Mouse (Mus musculus): ENCODE results near the gene Tatdn3.
"Not testable (repeated sequence)": the region's sequence is repeated elsewhere in the genome, so short reads cannot be mapped to it uniquely, and the experiment has no call there.

The Tatdn3 gene

GRCm38 (mm10) chr1:191035649-191036048 is 27.1 kb downstream of the Tatdn3 start:
- DNase-seq (ENCODE audit: low spot score in 2 of 2): no peak

DNA sequence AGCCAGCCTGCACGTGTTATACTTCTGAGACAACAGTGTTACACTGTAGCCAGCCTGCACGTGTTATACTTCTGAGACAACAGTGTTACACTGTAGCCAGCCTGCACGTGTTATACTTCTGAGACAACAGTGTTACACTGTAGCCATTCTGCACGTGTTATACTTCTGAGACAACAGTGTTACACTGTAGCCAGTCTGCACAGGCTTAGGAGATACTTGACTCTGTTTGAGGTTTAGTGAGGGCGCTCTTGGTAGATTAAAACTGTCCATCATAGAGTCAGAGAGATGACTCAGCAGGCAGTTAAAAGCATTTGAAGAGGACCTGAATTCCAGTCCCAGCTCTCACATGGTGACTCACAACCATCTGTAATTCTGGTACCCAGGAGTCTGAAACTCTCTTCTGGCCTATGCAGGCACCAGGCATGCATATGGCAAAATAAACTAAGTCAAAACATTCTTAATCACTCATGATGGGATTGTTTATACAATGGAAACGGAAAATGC is 31.8 kb downstream of the Tatdn3 start:
- DNase-seq (ENCODE audit: low spot score in 2 of 2): not testable (repeated sequence)

- no peak for DNase-seq (ENCODE audit: low spot score in 2 of 2)
Measured at GRCm38 (mm10) chr1:191030182-191030581, 32.5 kb downstream of the Tatdn3 start.

DNA sequence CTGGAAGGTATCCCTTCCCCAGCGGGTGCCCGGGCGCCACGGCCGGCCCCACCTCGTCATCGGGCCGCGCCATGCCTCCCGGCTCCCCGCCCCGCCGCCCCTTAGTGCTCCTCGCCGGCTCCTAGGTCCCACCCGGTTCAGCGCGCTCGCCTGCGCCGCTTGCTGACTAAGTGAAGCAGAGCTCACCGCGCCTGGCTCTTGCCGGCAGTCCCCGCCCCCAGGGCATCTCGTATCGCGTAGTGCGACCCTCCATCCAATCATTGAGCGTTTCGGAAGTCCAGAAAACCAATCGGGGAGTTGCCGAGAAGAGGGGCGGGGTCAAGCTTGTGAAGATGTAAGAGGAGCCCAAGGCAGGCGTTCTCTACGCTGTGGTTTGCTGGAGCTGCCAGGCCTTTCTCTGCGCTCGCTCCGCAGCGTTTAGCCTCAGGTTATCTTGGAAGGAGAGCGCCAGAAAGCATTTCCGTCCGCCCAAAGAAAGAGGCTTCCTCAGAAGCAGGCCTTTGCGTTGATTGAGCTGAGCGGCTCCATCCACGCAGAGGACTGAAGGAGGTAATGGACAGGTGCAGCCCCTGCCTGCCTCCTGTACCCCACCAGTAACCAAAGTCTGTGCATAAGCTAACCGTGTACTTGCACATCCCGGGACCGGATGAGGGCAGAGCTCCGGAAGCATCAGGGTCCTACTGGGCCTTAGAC is 36.6 kb downstream of the Tatdn3 start, which contains the start of gene Flvcr1:
Gene Flvcr1, minus strand, starts transcription at position 138 of the 693 bp plus-strand sequence.
- DNase-seq (ENCODE audit: low spot score in 2 of 2): peak; percentile 99

DNA sequence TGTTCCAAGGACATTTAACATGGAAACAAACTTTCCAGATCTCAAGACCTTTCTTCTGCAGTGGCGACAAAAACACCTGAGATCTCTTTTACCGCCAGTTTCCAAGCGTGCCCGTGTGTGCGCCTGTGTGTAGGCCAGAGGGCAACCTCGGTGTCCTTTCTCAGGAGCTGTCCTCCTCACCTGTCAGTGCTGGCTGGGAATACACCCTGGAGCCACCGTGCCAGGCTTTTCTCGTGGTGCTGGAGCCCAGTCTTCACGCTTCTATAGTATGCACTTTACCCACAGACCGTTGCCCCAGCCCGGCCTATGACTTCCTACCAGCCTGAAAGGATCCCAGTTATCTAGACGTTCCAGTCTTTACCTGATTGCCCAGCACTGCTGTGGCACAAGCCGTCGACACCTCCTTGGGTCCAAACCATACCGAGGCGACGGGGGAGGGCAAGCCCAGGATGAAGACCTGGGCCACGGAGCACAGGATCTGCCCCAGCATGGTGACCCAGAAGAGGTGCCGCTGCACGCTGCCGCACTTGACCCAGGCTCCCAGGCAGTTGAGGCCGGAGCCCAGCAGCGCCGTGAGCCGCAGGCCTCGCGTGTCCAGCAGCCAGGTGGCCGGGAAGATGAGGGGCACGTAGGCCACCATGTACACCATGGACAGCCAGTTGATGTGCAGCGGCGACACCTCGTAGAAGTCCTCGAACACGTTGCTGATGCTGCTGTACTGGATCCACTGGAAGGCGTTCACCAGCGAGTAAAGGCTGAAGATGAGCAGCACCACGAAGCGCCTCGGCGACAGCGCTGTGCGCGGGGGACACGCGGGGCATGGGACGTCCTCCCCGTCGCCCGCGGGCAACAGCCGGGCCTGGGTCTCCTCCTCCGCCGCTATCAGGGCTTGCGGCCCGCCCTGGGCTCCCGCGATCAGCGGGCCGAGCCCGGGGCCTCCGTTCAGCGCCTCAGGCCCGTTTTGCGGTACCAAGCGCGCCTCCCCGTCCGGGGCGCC is 37.4 kb downstream of the Tatdn3 start:
- peak; percentile 4 to 11 for DNase-seq (ENCODE audit: low spot score in 2 of 2)

- DNase-seq (ENCODE audit: low spot score in 2 of 2): not testable (repeated sequence)
Measured at GRCm38 (mm10) chr1:191023806-191024205, 38.9 kb downstream of the Tatdn3 start.

GRCm38 (mm10) chr1:191023140-191023539 is 39.6 kb downstream of the Tatdn3 start:
- DNase-seq (ENCODE audit: low spot score in 2 of 2): no peak

- no peak for DNase-seq (ENCODE audit: low spot score in 2 of 2)
Measured at GRCm38 (mm10) chr1:191021016-191021415, 41.7 kb downstream of the Tatdn3 start.

DNA sequence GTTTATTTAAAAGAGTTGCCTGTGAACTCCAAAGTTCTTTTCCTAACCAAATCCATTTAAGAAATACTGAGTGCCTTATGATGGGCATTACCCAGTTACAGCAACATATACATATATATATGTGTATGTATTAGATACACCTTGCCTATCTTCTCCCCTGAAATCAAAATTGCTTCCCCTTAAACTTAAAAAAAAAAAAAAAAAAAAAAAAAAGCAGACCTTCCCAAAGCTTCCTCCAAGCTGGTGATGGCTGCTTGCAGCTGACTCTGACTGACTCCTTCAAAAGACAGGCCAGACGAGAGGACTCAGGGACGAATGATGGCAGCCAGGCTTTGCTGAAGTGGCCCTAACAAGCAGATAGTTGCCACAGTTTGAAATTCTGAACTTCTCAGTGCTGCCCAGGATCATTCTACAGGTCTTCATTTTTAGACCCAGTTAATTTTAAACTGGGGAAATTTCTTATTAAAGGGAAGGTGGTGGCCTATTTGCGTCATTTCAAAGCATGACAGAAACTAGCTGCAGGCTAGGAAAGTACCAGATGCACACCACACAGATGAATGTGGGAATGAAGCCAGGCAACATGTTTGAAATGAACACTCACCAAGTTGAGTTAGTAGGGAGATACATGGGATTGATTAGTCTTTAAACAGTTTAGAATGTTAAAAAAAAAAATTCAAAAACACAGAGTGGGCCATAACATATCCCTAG is 42.4 kb downstream of the Tatdn3 start:
- no peak for DNase-seq (ENCODE audit: low spot score in 2 of 2)

DNA sequence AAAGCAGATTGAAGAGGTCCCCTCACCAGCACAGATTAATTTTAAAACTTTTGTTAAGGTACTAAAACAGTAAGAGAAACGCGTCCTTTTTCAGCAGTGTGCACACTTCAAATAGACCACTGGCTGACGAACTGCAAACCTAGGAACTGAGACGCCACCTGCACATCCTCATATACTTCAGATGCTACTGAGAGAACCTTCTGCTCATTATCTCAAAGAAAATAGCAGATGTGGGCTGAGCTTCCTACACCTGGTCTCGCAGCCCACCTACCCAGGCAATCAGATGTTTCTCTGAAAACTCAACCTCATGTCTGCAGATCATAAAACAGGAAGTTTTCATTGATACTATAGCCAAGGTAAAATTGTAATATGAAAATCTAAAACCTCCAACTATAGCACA is 42.9 kb downstream of the Tatdn3 start:
- no peak for DNase-seq (ENCODE audit: low spot score in 2 of 2)

DNA sequence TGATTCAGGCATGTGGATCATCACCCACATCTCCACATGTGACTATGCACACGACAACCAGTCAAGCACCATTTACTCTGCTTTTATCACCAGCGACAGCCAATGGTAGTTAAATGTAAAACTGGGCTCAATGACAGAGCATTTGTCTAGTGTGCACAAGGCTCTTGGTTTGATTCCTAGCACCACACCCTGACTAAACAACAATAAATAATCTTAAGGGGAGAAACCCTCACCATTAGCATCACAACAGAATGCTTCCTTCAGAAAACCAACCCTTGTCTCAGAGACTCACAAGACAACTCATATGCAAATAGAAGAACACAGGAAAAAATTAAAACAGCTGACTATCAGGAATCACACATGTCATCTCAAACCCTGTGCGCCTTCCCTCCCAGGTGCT is 48.5 kb downstream of the Tatdn3 start:
- no peak for DNase-seq (ENCODE audit: low spot score in 2 of 2)

DNA sequence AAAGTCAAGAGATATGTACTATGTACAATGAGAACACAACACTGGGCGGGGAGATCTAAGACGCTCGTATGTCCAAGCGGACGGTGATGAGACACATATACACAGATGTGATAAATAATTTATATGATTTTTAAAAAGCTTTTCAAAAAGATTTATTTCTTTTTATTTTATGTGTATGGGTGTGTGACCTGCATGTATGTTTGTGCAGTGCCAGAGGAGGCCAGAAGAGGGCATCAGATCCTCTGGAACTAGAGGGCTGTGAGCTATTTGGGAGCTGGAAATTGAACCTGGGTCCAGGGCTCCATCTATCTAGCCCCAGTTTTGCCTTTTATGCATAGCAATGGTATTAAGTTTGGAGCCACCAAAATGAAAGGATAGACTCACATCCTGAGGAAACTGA is 54.0 kb downstream of the Tatdn3 start:
- DNase-seq (ENCODE audit: low spot score in 2 of 2): no peak

- DNase-seq (ENCODE audit: low spot score in 2 of 2): no peak
Measured at GRCm38 (mm10) chr1:191002201-191002600, 60.5 kb downstream of the Tatdn3 start.

DNA sequence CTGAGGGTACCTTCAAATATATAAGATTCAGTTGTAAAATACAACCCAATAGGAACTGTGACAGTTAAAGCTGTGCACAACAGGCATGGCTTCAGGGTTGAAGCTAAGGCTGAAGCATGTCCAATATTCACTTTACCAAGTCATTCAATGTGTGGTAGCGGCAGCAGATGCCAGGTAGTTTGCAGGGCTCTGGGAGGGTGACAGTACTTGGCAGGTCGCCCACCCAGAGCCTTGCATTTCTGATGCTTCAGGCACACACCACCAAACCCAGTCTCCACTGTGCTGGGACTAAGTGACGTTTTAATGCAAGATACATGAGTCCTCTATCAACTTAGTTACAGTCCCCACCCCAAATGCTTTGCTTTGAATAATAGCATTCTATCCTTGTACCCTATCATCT is 62.0 kb downstream of the Tatdn3 start:
- DNase-seq (ENCODE audit: low spot score in 2 of 2): no peak

DNA sequence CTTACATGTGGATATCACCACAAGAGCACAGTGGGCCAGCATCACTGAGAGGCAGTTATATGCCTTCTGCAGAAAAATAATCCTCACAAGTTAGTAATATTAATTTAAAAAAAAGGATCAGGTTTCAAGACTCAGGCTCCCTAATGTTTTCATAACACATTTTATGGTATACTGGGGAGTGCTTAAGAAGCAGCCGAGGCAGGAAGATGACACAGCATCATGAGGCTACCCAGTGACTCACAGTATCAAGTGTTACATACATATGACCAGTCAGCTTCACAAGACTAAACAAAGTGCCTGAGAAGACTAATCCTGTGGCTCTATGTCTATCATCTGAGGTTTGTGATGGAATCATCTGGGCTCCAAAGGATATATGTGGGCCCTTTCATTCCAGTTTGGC is 64.7 kb downstream of the Tatdn3 start:
- no peak for DNase-seq (ENCODE audit: low spot score in 2 of 2)

DNA sequence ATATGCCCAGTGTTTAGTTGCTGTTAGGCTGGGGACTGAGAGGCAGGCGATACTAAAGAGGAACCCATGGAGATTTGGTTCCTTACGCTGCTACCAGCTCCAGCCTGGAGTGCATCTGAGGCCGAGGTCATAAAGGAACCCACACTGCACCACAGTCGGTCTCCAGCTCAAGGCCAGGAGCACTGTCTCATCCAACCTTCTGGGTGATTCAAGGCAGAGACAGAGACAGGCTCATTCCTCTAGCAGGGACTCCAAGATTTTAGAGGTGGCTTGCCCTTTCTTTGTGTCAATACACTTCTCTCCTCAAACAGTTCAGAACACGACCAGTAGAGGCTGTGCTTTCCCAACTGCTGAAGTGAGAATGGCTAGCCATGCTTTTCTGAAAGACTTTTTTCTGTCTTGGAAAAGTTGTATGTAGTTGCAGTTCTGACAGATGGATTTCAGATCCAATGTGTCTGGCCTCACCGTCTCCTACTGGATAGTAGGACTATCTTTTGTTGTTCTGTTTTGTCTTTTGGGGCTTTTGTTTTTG is 66.3 kb downstream of the Tatdn3 start:
- no peak for DNase-seq (ENCODE audit: low spot score in 2 of 2)
